ENCODE assay signal across 9 mouse cellular contexts in genomic region chr1:90202207-90202978, GRCm38 (mm10). TPM values are rescaled to one million over a fixed set of nuclear protein-coding genes. Genes with fewer than 3 reads are reported as not detected.
DNase-seq lines count a peak whose midpoint lies in the region; ATAC-seq and TF ChIP-seq lines count a peak whose summit lies in the region.
"Had no signal": no experiment of that assay in that cellular context is flagged by ENCODE, and none has a peak within 500 bp of the region (broad histone marks: within the 10 kb centered on the region; RNA-seq: fewer than 3 reads in every experiment).

No protein-coding gene starts in this region.

- TF ChIP-seq POLR2A in limb, embryonic 14.5 days (IDR thresholded peaks at IDR 0.05; ENCODE audit: borderline replicate concordance, extremely low read depth, insufficient read depth, insufficient read length): no peak

- H3K4me3 ChIP-seq in intestine, embryonic 14.5 days (ENCODE audit: low read depth, low read length): no peak overlapping the region
- no peak overlapping the region for H3K4me3 ChIP-seq in limb, embryonic 14.5 days (replicated peaks; ENCODE audit: low read length)
- no peak overlapping the region for H3K4me3 ChIP-seq in midbrain, postnatal 0 days (ENCODE audit: low read depth, low read length)

- H3K27ac ChIP-seq in intestine, embryonic 14.5 days (ENCODE audit: low read depth): peak overlapping the region; percentile 61
- H3K27ac ChIP-seq in limb, embryonic 14.5 days (replicated peaks; ENCODE audit: low read depth, low read length): no peak overlapping the region
- H3K27ac ChIP-seq in midbrain, postnatal 0 days (ENCODE audit: low read depth, low read length): no peak overlapping the region

- H3K27me3 ChIP-seq in intestine, embryonic 14.5 days (replicated peaks; ENCODE audit: control insufficient read depth, insufficient read depth, low read length): no peaks in the 10 kb centered on the region
- 0 out of 2 replicates have a peak, but pooled peaks cover 4% of the 10 kb centered on the region for H3K27me3 ChIP-seq in limb, embryonic 14.5 days (ENCODE audit: control insufficient read depth, insufficient read depth, low read length)
- H3K27me3 ChIP-seq in midbrain, postnatal 0 days (ENCODE audit: insufficient read depth, low read length): peaks cover 6% of the 10 kb centered on the region

- peak; percentile 81 for ATAC-seq in intestine, embryonic 14.5 days (replicated peaks; ENCODE audit: low FRiP score, low TSS enrichment, low read depth)
- peak; percentile 9; the same call in 1 of the 2 replicates for ATAC-seq in limb, embryonic 14.5 days (ENCODE audit: low FRiP score, low read depth)
- peak; percentile 67 for ATAC-seq in midbrain, postnatal 0 days (ENCODE audit: low FRiP score)

- peak overlapping the region; percentile 61 for H3K4me2 ChIP-seq in intestine, embryonic 14.5 days (ENCODE audit: low read length)
- peak overlapping the region; percentile 62; the same call in 1 of the 2 replicates for H3K4me2 ChIP-seq in limb, embryonic 14.5 days (replicated peaks; ENCODE audit: low read depth, low read length, severe bottlenecking)
- no peak overlapping the region for H3K4me2 ChIP-seq in midbrain, postnatal 0 days (ENCODE audit: low read depth, low read length, poor library complexity, severe bottlenecking)

- WGBS in intestine, embryonic 14.5 days: 19% methylated on average over 23 of the region's 23 CpGs
- 13% methylated on average over 23 of the region's 23 CpGs for WGBS in limb, embryonic 14.5 days
- 14% methylated on average over 23 of the region's 23 CpGs for WGBS in midbrain, postnatal 0 days

- no peak overlapping the region for H3K9ac ChIP-seq in intestine, embryonic 14.5 days (ENCODE audit: low read length)
- H3K9ac ChIP-seq in limb, embryonic 14.5 days (ENCODE audit: low read depth, low read length, severe bottlenecking): no peak overlapping the region
- H3K9ac ChIP-seq in midbrain, postnatal 0 days (replicated peaks; ENCODE audit: low read length, poor library complexity, severe bottlenecking): no peak overlapping the region

- DNase-seq in spleen, postnatal 36 days (ENCODE audit: low spot score in 2 of 2): peak; percentile 19 to 25
- DNase-seq in spleen, postnatal 14 days (ENCODE audit: low spot score in 2 of 2): no peak
- DNase-seq in embryo, embryonic 10.5 days (ENCODE audit: low spot score): peak; percentile 82
- DNase-seq in gastrocnemius, postnatal 4 days (ENCODE audit: low spot score in 2 of 2): peak; percentile 61 to 82
- DNase-seq in intestine, embryonic 14.5 days (ENCODE audit: low spot score): peak; percentile 70
- DNase-seq in limb, embryonic 14.5 days (ENCODE audit: low spot score): peak; percentile 49
- peak; percentile 79 for DNase-seq in midbrain, postnatal 0 days (ENCODE audit: low spot score)
- DNase-seq in yolk sac, embryonic 10.5 days (ENCODE audit: low spot score): peak; percentile 74

- no peaks in the 10 kb centered on the region for H3K36me3 ChIP-seq in intestine, embryonic 14.5 days (ENCODE audit: control insufficient read depth, insufficient read depth, low read length)
- H3K36me3 ChIP-seq in limb, embryonic 14.5 days (ENCODE audit: control insufficient read depth, insufficient read depth, low read length): no peaks in the 10 kb centered on the region
- H3K36me3 ChIP-seq in midbrain, postnatal 0 days (ENCODE audit: insufficient read depth, low read length): no peaks in the 10 kb centered on the region

- 0 out of 2 replicates have a peak, but pooled peaks cover 4% of the 10 kb centered on the region for H3K9me3 ChIP-seq in intestine, embryonic 14.5 days (ENCODE audit: control insufficient read depth, low read length)
- no peaks in the 10 kb centered on the region for H3K9me3 ChIP-seq in limb, embryonic 14.5 days (ENCODE audit: control insufficient read depth, low read length)
- H3K9me3 ChIP-seq in midbrain, postnatal 0 days (ENCODE audit: low read length): no peaks in the 10 kb centered on the region

- peak; percentile 52 for TF ChIP-seq CTCF in midbrain, postnatal 0 days (IDR thresholded peaks at IDR 0.05)

- peaks cover 28% of the 10 kb centered on the region for H3K4me1 ChIP-seq in intestine, embryonic 14.5 days (replicated peaks; ENCODE audit: control insufficient read depth, insufficient read depth, low read length)
- H3K4me1 ChIP-seq in limb, embryonic 14.5 days (ENCODE audit: control insufficient read depth, insufficient read depth, low read length): peaks cover 32% of the 10 kb centered on the region
- H3K4me1 ChIP-seq in midbrain, postnatal 0 days (ENCODE audit: insufficient read depth, low read length): no peaks in the 10 kb centered on the region; the same call in 1 of the 2 replicates

RNA-seq across cellular contexts. Expression of gene Ackr3, which starts 1.4 kb away (rescaled TPM):
- 10 to 100 TPM; 12.7 to 18.9 TPM for total RNA-seq in gastrocnemius, postnatal 4 days (2021)
- polyA plus RNA-seq in intestine, embryonic 14.5 days (2014; fragmentation: Nextera tagmentation; extraction: Ambion mirVana): 19.4 and 19.9 TPM in 2 replicates
- polyA plus RNA-seq in limb, embryonic 14.5 days (2012; rRNA removed): 93.8 and 129 TPM in 2 replicates
- polyA plus RNA-seq in limb, embryonic 14.5 days (2014; fragmentation: Nextera tagmentation; extraction: Ambion mirVana): 49.7 and 54.9 TPM in 2 replicates
- 7.9 and 9.6 TPM in 2 replicates for total RNA-seq in midbrain, postnatal 0 days (2014; rRNA removed)
- polyA plus RNA-seq in midbrain, postnatal 0 days (2015; fragmentation: Nextera tagmentation; extraction: Ambion mirVana): 4.5 and 5.7 TPM in 2 replicates
- total RNA-seq: MEL had no signal

RNA-seq across cellular contexts. Expression of gene Iqca, which starts 49.2 kb away (rescaled TPM):
- not detected for total RNA-seq in gastrocnemius, postnatal 4 days (2021)
- polyA plus RNA-seq in intestine, embryonic 14.5 days (2014; fragmentation: Nextera tagmentation; extraction: Ambion mirVana): 0.22 and 0.51 TPM in 2 replicates
- polyA plus RNA-seq in limb, embryonic 14.5 days (2012; rRNA removed): 0.10 and 0.14 TPM in 2 replicates
- 0.23 and 0.54 TPM in 2 replicates for polyA plus RNA-seq in limb, embryonic 14.5 days (2014; fragmentation: Nextera tagmentation; extraction: Ambion mirVana)
- 2.7 TPM in 1 of 2 replicates, not detected in the other for total RNA-seq in midbrain, postnatal 0 days (2014; rRNA removed)
- polyA plus RNA-seq in midbrain, postnatal 0 days (2015; fragmentation: Nextera tagmentation; extraction: Ambion mirVana): 0.55 and 0.83 TPM in 2 replicates
- total RNA-seq: MEL had no signal

Comparison
In these comparisons a context has a peak if more than half of its experiments do, and no peak if none do; other contexts are left out.
1. DNase-seq: peak in spleen, postnatal 36 days (2 of 2), embryo, embryonic 10.5 days (single experiment), gastrocnemius, postnatal 4 days (2 of 2), intestine, embryonic 14.5 days (single experiment), limb, embryonic 14.5 days (single experiment), midbrain, postnatal 0 days (single experiment) and yolk sac, embryonic 10.5 days (single experiment); none in spleen, postnatal 14 days (0 of 2).
2. ATAC-seq: peak in every context shown above with its lines; median percentile 81 in intestine, embryonic 14.5 days; 67 in midbrain, postnatal 0 days; 9 in limb, embryonic 14.5 days.